Mouse (Mus musculus) liver, embryonic 14.5 days (tissue): ENCODE results near the gene Sgcd.

Source experiments
- CTCF ChIP-seq: IDR thresholded peaks from 2 replicates; pipeline ENCODE4 v1.5.1; 2016; ENCODE audit warnings: antibody characterized with exemption, low read depth, control low read depth
- EP300 ChIP-seq: IDR thresholded peaks from 2 replicates; pipeline ENCODE4 v1.6.1; 2016; ENCODE audit warnings: antibody characterized with exemption, low read depth

DNA sequence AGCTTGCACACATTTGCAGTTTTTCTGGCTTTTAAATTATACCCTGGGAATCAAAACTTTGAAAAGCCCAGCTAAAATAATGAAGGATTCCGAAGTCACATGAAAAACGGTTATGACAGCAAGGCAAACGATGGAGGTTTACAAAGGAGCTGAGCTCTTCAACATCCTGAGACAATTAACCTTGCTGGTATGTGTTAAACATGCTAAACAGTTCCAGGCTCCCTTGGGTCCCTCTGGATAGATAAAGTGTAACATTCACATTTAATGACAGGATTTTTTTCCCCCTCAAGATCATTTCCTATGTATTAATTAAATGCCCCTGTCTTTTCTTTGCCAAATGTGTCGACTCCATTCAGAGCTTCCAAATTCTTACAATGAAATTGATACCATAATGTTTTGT is 414.1 kb downstream of the Sgcd start:
- TF ChIP-seq CTCF (no peak), EP300 (no peak)
